Mouse (Mus musculus) spleen, postnatal 36 days (tissue): ENCODE results near the gene Elf3.
A peak's percentile ranks its signal among the peaks of the same experiment; 100 is the strongest.
"Not testable (repeated sequence)": the region's sequence is repeated elsewhere in the genome, so short reads cannot be mapped to it uniquely, and the experiment has no call there.

ENCODE experiments used
- DNase-seq, 2 experiments: peaks; one replicate each; pipeline ENCODE4 v3.0.0; 2022; ENCODE audit warnings: low spot score in 2 of 2, mixed read lengths in 1 of 2

Gene Elf3

GRCm38 (mm10) chr1:135237131-135237851 is 21.1 kb downstream of the Elf3 start:
- DNase-seq = no peak

GRCm38 (mm10) chr1:135234771-135235170 is 23.6 kb downstream of the Elf3 start:
- DNase-seq = no peak

GRCm38 (mm10) chr1:135233961-135234360 is 24.4 kb downstream of the Elf3 start:
- DNase-seq = no peak

- not testable (repeated sequence) for DNase-seq
These were observed 26.5 kb downstream of the Elf3 start for GRCm38 (mm10) chr1:135231878-135232277.

- DNase-seq = no peak
These were observed 30.9 kb downstream of the Elf3 start for GRCm38 (mm10) chr1:135227339-135227950.

- no peak for DNase-seq
These were observed 33.3 kb downstream of the Elf3 start for GRCm38 (mm10) chr1:135224981-135225604.

- DNase-seq = no peak
These were observed 34.2 kb downstream of the Elf3 start for GRCm38 (mm10) chr1:135224147-135224546.

GRCm38 (mm10) chr1:135217607-135218233 is 40.6 kb downstream of the Elf3 start:
- no peak for DNase-seq

- no peak for DNase-seq
These were observed 44.4 kb downstream of the Elf3 start for GRCm38 (mm10) chr1:135213772-135214640.

- no peak for DNase-seq
These were observed 47.9 kb downstream of the Elf3 start for GRCm38 (mm10) chr1:135210421-135210820.

GRCm38 (mm10) chr1:135208716-135209115 is 49.7 kb downstream of the Elf3 start:
- DNase-seq = peak in 1 of 2 experiments; percentile 11

GRCm38 (mm10) chr1:135206586-135207339 is 51.6 kb downstream of the Elf3 start:
- no peak for DNase-seq

GRCm38 (mm10) chr1:135205257-135205656 is 53.1 kb downstream of the Elf3 start:
- DNase-seq = no peak

- peak; percentile 41 to 59 for DNase-seq
These were observed 53.9 kb downstream of the Elf3 start for GRCm38 (mm10) chr1:135204196-135205126.
